Mouse (Mus musculus) CH12.LX (cell line): ENCODE results near the gene BC049715. TPM values are rescaled to one million over a fixed set of nuclear protein-coding genes. Genes with fewer than 3 reads are reported as not detected.

Source experiments
- DNase-seq: peaks from one replicate; pipeline ENCODE4 v3.0.0-alpha.2; 2013; ENCODE audit errors: extremely low read depth
- H3K27ac ChIP-seq: 2 replicates; pipeline ENCODE4 v1.5.1; 2012; ENCODE audit warnings: low read depth, mild to moderate bottlenecking, control low read depth, moderate library complexity; ENCODE audit not compliant: insufficient read depth
- H3K27me3 ChIP-seq: replicated peaks from 2 replicates; pipeline ENCODE3; 2012; ENCODE audit warnings: inconsistent platforms
- H3K36me3 ChIP-seq, 2 experiments: replicated peaks in 1 of 2; 2 replicates each; pipeline versions ENCODE3 to v1.6.1; 2012; ENCODE audit warnings: inconsistent platforms in 1 of 2, low read length in 1 of 2, mild to moderate bottlenecking in 1 of 2, mixed read lengths in 1 of 2, moderate library complexity in 1 of 2; ENCODE audit not compliant: control insufficient read depth in 1 of 2, insufficient read depth in 1 of 2
- H3K4me1 ChIP-seq, 2 experiments: 2 replicates each; pipeline ENCODE4 v1.6.1; 2012; ENCODE audit warnings: inconsistent platforms in 1 of 2, moderate library complexity in 1 of 2; ENCODE audit not compliant: insufficient read depth in 2 of 2, control insufficient read depth in 1 of 2
- H3K4me2 ChIP-seq: 2 replicates; pipeline ENCODE4 v1.6.1; 2012; ENCODE audit warnings: low read depth, mild to moderate bottlenecking, control low read depth; ENCODE audit not compliant: poor library complexity, insufficient read depth, severe bottlenecking
- H3K4me3 ChIP-seq, 3 experiments: fragments of 150-350 bp in 1 of 3; sonication (generic) in 1 of 3; replicated peaks in 1 of 3; 2 replicates each; pipeline versions ENCODE3 to v1.5.1; 2011 to 2012; ENCODE audit warnings: low read depth in 2 of 3, low read length in 2 of 3, mild to moderate bottlenecking in 2 of 3, moderate library complexity in 2 of 3, control low read depth in 1 of 3, improper control_type of control experiment in 1 of 3, inconsistent platforms in 1 of 3, mixed read lengths in 1 of 3; ENCODE audit not compliant: poor library complexity in 1 of 3
- H3K79me2 ChIP-seq: replicated peaks from 2 replicates; pipeline ENCODE4 v1.6.1; 2012; ENCODE audit warnings: mild to moderate bottlenecking, moderate library complexity; ENCODE audit not compliant: control insufficient read depth, poor library complexity, insufficient read depth, severe bottlenecking; ENCODE audit errors: extremely low read depth
- H3K9ac ChIP-seq: 2 replicates; pipeline ENCODE4 v1.6.1; 2012; ENCODE audit warnings: low read depth, mild to moderate bottlenecking, control low read depth, moderate library complexity; ENCODE audit not compliant: insufficient read depth
- H3K9me3 ChIP-seq: replicated peaks from 2 replicates; pipeline ENCODE3; 2012; ENCODE audit warnings: low read length, inconsistent platforms, mixed read lengths
- BHLHE40 ChIP-seq: IDR thresholded peaks from 2 replicates; pipeline ENCODE4 v1.6.1; 2011; ENCODE audit warnings: mild to moderate bottlenecking, low read depth, low read length, improper control_type of control experiment
- CHD1 ChIP-seq: IDR thresholded peaks from 2 replicates; pipeline ENCODE4 v1.6.1; 2012; ENCODE audit warnings: low read depth, low read length, improper control_type of control experiment, inconsistent platforms
- CHD2 ChIP-seq: IDR thresholded peaks from 2 replicates; pipeline ENCODE4 v1.6.1; 2011; ENCODE audit warnings: low read length, improper control_type of control experiment
- CTCF ChIP-seq, 2 experiments: IDR thresholded peaks in 1 of 2; conservative IDR thresholded peaks in 1 of 2; 2 replicates each; pipeline ENCODE4 v1.5.1; 2011 to 2012; ENCODE audit warnings: low read depth in 2 of 2, low read length in 2 of 2, improper control_type of control experiment in 1 of 2, inconsistent platforms in 1 of 2, mild to moderate bottlenecking in 1 of 2, moderate library complexity in 1 of 2
- E2F4 ChIP-seq: IDR thresholded peaks from 2 replicates; pipeline ENCODE4 v1.6.1; 2011; ENCODE audit warnings: low read depth, low read length, improper control_type of control experiment; ENCODE audit not compliant: insufficient replicate concordance
- ELF1 ChIP-seq: IDR thresholded peaks from 2 replicates; pipeline ENCODE4 v1.6.1; 2014; ENCODE audit warnings: low read depth, mild to moderate bottlenecking, inconsistent platforms, low read length, improper control_type of control experiment
- EP300 ChIP-seq: IDR thresholded peaks from 2 replicates; pipeline ENCODE4 v1.6.1; 2011; ENCODE audit warnings: low read length, improper control_type of control experiment
- ETS1 ChIP-seq: conservative IDR thresholded peaks from 2 replicates; pipeline ENCODE4 v1.6.1; 2012; ENCODE audit warnings: low read depth, mild to moderate bottlenecking, inconsistent platforms, low read length, improper control_type of control experiment, moderate library complexity
- GABPA ChIP-seq: IDR thresholded peaks from 2 replicates; pipeline ENCODE4 v1.6.1; 2012; ENCODE audit warnings: low read depth, low read length, improper control_type of control experiment, inconsistent platforms; ENCODE audit not compliant: insufficient replicate concordance
- HCFC1 ChIP-seq: IDR thresholded peaks from 2 replicates; pipeline ENCODE4 v1.6.1; 2012; ENCODE audit warnings: low read depth, mild to moderate bottlenecking, inconsistent platforms, low read length, improper control_type of control experiment
- IRF4 ChIP-seq: IDR thresholded peaks from 2 replicates; pipeline ENCODE4 v1.6.1; 2014; ENCODE audit warnings: low read depth, mild to moderate bottlenecking, inconsistent platforms, low read length, improper control_type of control experiment
- JUN ChIP-seq: IDR thresholded peaks from 2 replicates; pipeline ENCODE4 v1.6.1; 2011; ENCODE audit warnings: low read depth, mild to moderate bottlenecking, low read length, improper control_type of control experiment, moderate library complexity; ENCODE audit not compliant: insufficient read depth
- JUND ChIP-seq: conservative IDR thresholded peaks from 2 replicates; pipeline ENCODE4 v1.6.1; 2011; ENCODE audit warnings: low read depth, low read length, improper control_type of control experiment
- KAT2A ChIP-seq: IDR thresholded peaks from 2 replicates; pipeline ENCODE4 v1.6.1; 2012; ENCODE audit warnings: low read length, improper control_type of control experiment, inconsistent platforms; ENCODE audit not compliant: insufficient replicate concordance
- MAFK ChIP-seq: IDR thresholded peaks from 2 replicates; pipeline ENCODE4 v1.6.1; 2011; ENCODE audit warnings: low read length, improper control_type of control experiment; ENCODE audit not compliant: insufficient replicate concordance
- MAX ChIP-seq: IDR thresholded peaks from 2 replicates; pipeline ENCODE4 v1.6.1; 2011; ENCODE audit warnings: low read length, improper control_type of control experiment
- MAZ ChIP-seq: IDR thresholded peaks from 2 replicates; pipeline ENCODE4 v1.6.1; 2012; ENCODE audit warnings: low read depth, mild to moderate bottlenecking, inconsistent platforms, low read length, improper control_type of control experiment, moderate library complexity
- MEF2A ChIP-seq: IDR thresholded peaks from 2 replicates; pipeline ENCODE4 v1.6.1; 2014; ENCODE audit warnings: low read depth, mild to moderate bottlenecking, inconsistent platforms, low read length, improper control_type of control experiment, borderline replicate concordance
- MXI1 ChIP-seq: IDR thresholded peaks from 2 replicates; pipeline ENCODE4 v1.6.1; 2011; ENCODE audit warnings: mild to moderate bottlenecking, low read depth, low read length, improper control_type of control experiment
- MYC ChIP-seq: IDR thresholded peaks from 2 replicates; pipeline ENCODE4 v1.6.1; 2011; ENCODE audit warnings: low read depth, mild to moderate bottlenecking, improper control_type of control experiment, low read length
- NELFE ChIP-seq: IDR thresholded peaks from 2 replicates; pipeline ENCODE4 v1.6.1; 2011; ENCODE audit warnings: low read depth, low read length, improper control_type of control experiment
- NRF1 ChIP-seq: IDR thresholded peaks from 2 replicates; pipeline ENCODE4 v1.6.1; 2014; ENCODE audit warnings: low read depth, mild to moderate bottlenecking, inconsistent platforms, low read length, improper control_type of control experiment, moderate library complexity
- PAX5 ChIP-seq: IDR thresholded peaks from 2 replicates; pipeline ENCODE4 v1.6.1; 2012; ENCODE audit warnings: low read length, inconsistent platforms, mixed read lengths
- POLR2A ChIP-seq: IDR thresholded peaks from 2 replicates; pipeline ENCODE4 v1.6.1; 2011; ENCODE audit warnings: low read depth, mild to moderate bottlenecking, improper control_type of control experiment, low read length
- POLR2AphosphoS2 ChIP-seq: IDR thresholded peaks from 2 replicates; pipeline ENCODE4 v1.6.1; 2011; ENCODE audit warnings: low read depth, low read length, improper control_type of control experiment
- RAD21 ChIP-seq: IDR thresholded peaks from 2 replicates; pipeline ENCODE4 v1.6.1; 2011; ENCODE audit warnings: low read depth, mild to moderate bottlenecking, low read length, improper control_type of control experiment, moderate library complexity
- RCOR1 ChIP-seq: conservative IDR thresholded peaks from 2 replicates; pipeline ENCODE4 v1.6.1; 2012; ENCODE audit warnings: low read depth, mild to moderate bottlenecking, inconsistent platforms, low read length, improper control_type of control experiment
- SIN3A ChIP-seq: IDR thresholded peaks from 2 replicates; pipeline ENCODE4 v1.6.1; 2012; ENCODE audit warnings: low read length, improper control_type of control experiment, inconsistent platforms
- SMC3 ChIP-seq: IDR thresholded peaks from 2 replicates; pipeline ENCODE4 v1.6.1; 2011; ENCODE audit warnings: low read depth, low read length, improper control_type of control experiment
- TBP ChIP-seq: conservative IDR thresholded peaks from 2 replicates; pipeline ENCODE4 v1.6.1; 2011; ENCODE audit warnings: low read depth, low read length, improper control_type of control experiment
- TCF12 ChIP-seq: IDR thresholded peaks from 2 replicates; pipeline ENCODE4 v1.6.1; 2014; ENCODE audit warnings: low read depth, mild to moderate bottlenecking, inconsistent platforms, low read length, improper control_type of control experiment
- UBTF ChIP-seq: IDR thresholded peaks from 2 replicates; pipeline ENCODE4 v1.6.1; 2012; ENCODE audit warnings: low read depth, mild to moderate bottlenecking, inconsistent platforms, low read length, improper control_type of control experiment, moderate library complexity
- USF1 ChIP-seq: IDR thresholded peaks from 2 replicates; pipeline ENCODE4 v1.6.1; 2014; ENCODE audit warnings: low read depth, mild to moderate bottlenecking, inconsistent platforms, low read length, improper control_type of control experiment
- USF2 ChIP-seq: conservative IDR thresholded peaks from 2 replicates; pipeline ENCODE4 v1.6.1; 2011; ENCODE audit warnings: low read depth, low read length, improper control_type of control experiment
- ZC3H11A ChIP-seq: IDR thresholded peaks from 2 replicates; pipeline ENCODE4 v1.6.1; 2012; ENCODE audit warnings: low read depth, mild to moderate bottlenecking, inconsistent platforms, low read length, improper control_type of control experiment
- ZKSCAN1 ChIP-seq: IDR thresholded peaks from 2 replicates; pipeline ENCODE4 v1.6.1; 2012; ENCODE audit warnings: low read depth, inconsistent platforms, low read length, improper control_type of control experiment, borderline replicate concordance
- ZMIZ1 ChIP-seq: IDR thresholded peaks from 2 replicates; pipeline ENCODE4 v1.6.1; 2012; ENCODE audit warnings: low read depth, mild to moderate bottlenecking, inconsistent platforms, low read length, improper control_type of control experiment
- ZNF384 ChIP-seq: IDR thresholded peaks from 2 replicates; pipeline ENCODE4 v1.6.1; 2012; ENCODE audit warnings: low read depth, low read length, improper control_type of control experiment, inconsistent platforms
- dilution Hi-C: fragments of 300-500 bp; cut with MboI; formaldehyde crosslinking; loops from 2 replicates; pipeline ENCODE4 v1.14.3; 2020; ENCODE audit warnings: low sequenced_read_pairs; ENCODE audit not compliant: extremely low pct_unique_long_range_greater_than_20kb, extremely low pct_ligation_motif_present
- in situ Hi-C: fragments of 300-500 bp; cut with MboI; formaldehyde crosslinking; loops from 3 replicates; pipeline ENCODE4 v1.14.3; 2019; ENCODE audit warnings: low sequenced_read_pairs, low pct_ligation_motif_present, low pct_unique_long_range_greater_than_20kb, mixed read lengths
- polyA plus RNA-seq: library from polyadenylated mRNA; unstranded; fragments of >175 nt; gene quantifications from 2 replicates; pipeline ENCODE4 v1.2.1, GENCODE M21; 2012; ENCODE audit warnings: low read depth; ENCODE audit not compliant: insufficient read length
- total RNA-seq, 2 experiments: library from RNA; depleted of rRNA; stranded (reverse); fragments of 300-350 nt in 1 of 2; fragments of >200 nt in 1 of 2; gene quantifications; 2 replicates each; pipeline ENCODE4 v1.2.3; 2012 to 2014

The BC049715 gene
- total and polyA plus RNA-seq, 3 experiments, result 8.8 to 13.5 (median 9.9) TPM

DNA sequence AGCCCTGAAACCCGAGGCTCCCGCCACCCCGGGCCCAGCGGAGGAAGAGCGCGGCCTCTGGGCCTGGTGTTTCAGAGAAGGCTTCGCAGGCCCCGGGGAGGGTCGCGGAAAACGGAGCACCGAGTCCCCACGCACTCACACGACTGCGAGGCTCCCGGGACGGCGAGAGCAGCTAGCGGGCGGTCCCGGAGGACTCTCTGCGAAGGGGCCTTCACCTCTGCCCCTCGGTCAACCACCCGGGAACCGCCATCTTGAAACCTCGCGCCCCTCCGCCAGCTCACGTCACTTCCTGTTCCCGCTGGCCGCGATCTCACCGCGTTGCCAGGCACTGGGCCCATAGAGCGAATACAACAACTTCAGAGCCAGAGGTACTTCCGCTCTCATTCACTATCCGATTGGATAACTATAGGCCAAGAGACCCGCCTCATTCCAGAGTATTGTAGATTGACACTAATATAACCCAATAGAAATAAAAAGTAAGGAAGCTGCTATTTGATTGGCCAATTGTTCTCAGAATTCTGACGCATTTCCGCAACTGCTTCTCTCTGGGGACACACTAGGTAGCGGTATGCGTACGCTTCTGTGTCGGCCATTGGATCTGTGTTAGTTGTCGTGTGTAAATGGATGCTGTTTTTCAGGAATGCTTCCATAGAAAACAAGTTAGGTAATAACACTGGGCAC, 595 bp downstream of the BC049715 start, which contains the start of gene Wbp11:
TSS of gene Wbp11 (minus strand) at position 353 of the 681 bp plus-strand sequence.
- peak within 1 kb of the TSS; percentile 84 to 93 (median 91) for H3K4me3 ChIP-seq
- H3K36me3 ChIP-seq, result peaks cover 13 to 23% of the 10 kb centered on the region in 2 experiments
- peak; percentile 80; the same call in 1 of the 2 replicates for TF ChIP-seq CHD1
- TF ChIP-seq RAD21, result no peak; the same call in 1 of the 2 replicates
- TF ChIP-seq HCFC1, result peak; percentile 91
- TF ChIP-seq EP300, result no peak
- TF ChIP-seq CHD2, result peak; percentile 97
- TF ChIP-seq POLR2A, result peak; percentile 89
- no peak for TF ChIP-seq USF1
- no peak for TF ChIP-seq ZNF384
- 0 out of 2 replicates have a peak, but pooled peaks have one; percentile 41 for TF ChIP-seq JUN
- TF ChIP-seq MXI1, result peak; percentile 78
- TF ChIP-seq MYC, result peak; percentile 90; the same call in 1 of the 2 replicates
- TF ChIP-seq SMC3, result no peak
- TF ChIP-seq POLR2AphosphoS2, result peak; percentile 96
- TF ChIP-seq NRF1, result peak; percentile 58
- TF ChIP-seq TBP, result peak; percentile 95
- TF ChIP-seq PAX5, result no peak
- TF ChIP-seq ZKSCAN1, result no peak
- no peak for TF ChIP-seq MAFK
- TF ChIP-seq JUND, result 0 out of 2 replicates have a peak, but pooled peaks have one; percentile 73
- TF ChIP-seq UBTF, result peak; percentile 64; the same call in 1 of the 2 replicates
- peak; percentile 91 for TF ChIP-seq ZMIZ1
- no peak for TF ChIP-seq RCOR1
- TF ChIP-seq GABPA, result no peak; the same call in 1 of the 2 replicates
- TF ChIP-seq TCF12, result peak; percentile 92
- TF ChIP-seq CTCF (conservative IDR thresholded peaks at IDR 0.05 in 1 of 2, IDR thresholded peaks at IDR 0.05 in 1 of 2; ENCODE audit: low read depth in 2 of 2, low read length in 2 of 2), result no peak
- peak; percentile 92 for TF ChIP-seq NELFE
- TF ChIP-seq MEF2A, result 0 out of 2 replicates have a peak, but pooled peaks have one; percentile 16
- TF ChIP-seq MAX, result peak; percentile 86
- peak; percentile 67; the same call in 1 of the 2 replicates for TF ChIP-seq IRF4
- peak; percentile 76; the same call in 1 of the 2 replicates for TF ChIP-seq MAZ
- TF ChIP-seq ZC3H11A, result no peak
- peak; percentile 54; the same call in 1 of the 2 replicates for TF ChIP-seq ETS1
- peak; percentile 91 for TF ChIP-seq SIN3A
- TF ChIP-seq E2F4, result peak; percentile 85; the same call in 1 of the 2 replicates
- TF ChIP-seq ELF1, result peak; percentile 89
- peak; percentile 93 for TF ChIP-seq KAT2A
- no peak for TF ChIP-seq USF2
- TF ChIP-seq BHLHE40, result no peak
- H3K9ac ChIP-seq, result peak within 1 kb of the TSS; percentile 98
- H3K27ac ChIP-seq, result peak within 1 kb of the TSS; percentile 58
- no peaks in the 10 kb centered on the region for H3K9me3 ChIP-seq
- H3K79me2 ChIP-seq, result peaks cover 49% of the 10 kb centered on the region
- H3K4me1 ChIP-seq, result peaks cover 3 to 39% of the 10 kb centered on the region in 2 experiments; a peak in 3 of 4 replicates
- dilution Hi-C loops (no loop called here), in situ Hi-C loops (no loop called here)
- no peaks in the 10 kb centered on the region for H3K27me3 ChIP-seq
- DNase-seq, result peak; percentile 98
- H3K4me2 ChIP-seq, result peak within 1 kb of the TSS; percentile 100
